Mouse (Mus musculus) testis, adult 2 months (tissue): Measurements from ENCODE around the gene Opcml.

Experiments
- CTCF ChIP-seq: fragments of 200-500 bp; IDR thresholded peaks from 2 replicates; pipeline ENCODE4 v1.5.1; 2012; ENCODE audit warnings: low read depth, mild to moderate bottlenecking, inconsistent platforms, low read length, moderate library complexity; ENCODE audit not compliant: control insufficient read depth, insufficient read depth, insufficient replicate concordance
- POLR2A ChIP-seq: fragments of 200-500 bp; IDR thresholded peaks from 2 replicates; pipeline ENCODE4 v1.6.1; 2012; ENCODE audit warnings: low read depth, mild to moderate bottlenecking, inconsistent platforms, low read length, moderate library complexity; ENCODE audit not compliant: control insufficient read depth

DNA sequence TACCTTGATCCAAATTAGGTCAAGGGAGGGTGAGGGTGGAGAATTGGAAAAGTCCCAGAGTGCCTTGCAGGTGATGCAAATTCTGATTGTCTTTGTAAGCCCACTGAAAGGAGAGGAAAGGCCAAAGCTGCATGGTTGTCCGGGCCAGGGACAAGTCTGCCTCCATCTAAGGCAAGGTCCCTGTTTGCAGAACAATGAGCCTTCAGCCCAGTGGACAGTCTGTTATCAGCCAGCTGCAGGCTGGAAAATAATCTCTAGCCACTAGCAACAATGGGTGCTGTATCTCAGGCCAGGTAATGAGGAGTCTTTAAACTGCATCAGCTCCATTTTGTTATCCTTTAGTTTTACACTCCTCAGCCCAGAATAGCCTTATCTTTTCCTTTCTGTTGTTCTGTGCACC, 1079.9 kb downstream of the Opcml start:
- TF ChIP-seq CTCF (no peak), POLR2A (no peak)
